Mouse (Mus musculus) left cerebral cortex, postnatal 4 days (tissue): Measurements from ENCODE around the gene Pifo. TPM values are rescaled to one million over a fixed set of nuclear protein-coding genes. Genes with fewer than 3 reads are reported as not detected.
A peak's percentile ranks its signal among the peaks of the same experiment; 100 is the strongest.
"Not testable (repeated sequence)": the region's sequence is repeated elsewhere in the genome, so short reads cannot be mapped to it uniquely, and the experiment has no call there.

Experiments
- DNase-seq: peaks from one replicate; pipeline ENCODE4 v3.0.0-alpha.2; 2022
- intact Hi-C: fragments of 180-260 bp; cut with DNase I; formaldehyde crosslinking; loops from one replicate; pipeline ENCODE4 v1.15.1; 2025
- total RNA-seq, 2 experiments: library from RNA; stranded (reverse); gene quantifications; 2 replicates each; pipeline ENCODE4 v1.2.3; 2021

Gene Pifo
- under 1 TPM; 0.54 to 0.58 TPM for total RNA-seq

- DNase-seq: no peak
- intact Hi-C loops: no loop called here
Observed at GRCm38 (mm10) chr3:106014546-106014945, at the start of gene Pifo. TSS of gene Pifo (minus strand) at chr3:106014646.

DNA sequence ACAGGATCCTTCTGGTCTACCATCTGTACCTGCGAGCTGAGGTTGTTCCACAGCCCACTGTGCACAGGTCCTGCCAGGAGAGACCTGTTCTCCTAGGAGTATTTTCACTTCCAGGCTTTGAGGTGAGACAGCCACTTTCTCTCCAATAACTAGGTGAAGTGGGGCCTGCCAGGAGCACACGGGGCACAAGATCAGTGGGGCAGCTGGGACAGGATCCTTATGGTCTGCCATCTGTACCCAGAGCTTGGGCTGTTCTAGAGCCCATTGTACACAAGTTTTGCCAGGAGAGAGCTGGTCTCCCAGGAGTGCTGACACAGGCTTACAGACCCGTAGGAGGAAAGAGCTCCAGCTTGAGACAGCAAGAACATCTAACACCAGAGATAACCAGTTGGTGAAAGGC lies 43.5 kb upstream of the Pifo start:
- no peak for DNase-seq
- intact Hi-C loops: no loop called here

GRCm38 (mm10) chr3:106051896-106052295 lies 37.5 kb upstream of the Pifo start:
- intact Hi-C loops: no loop called here
- DNase-seq: no peak

DNA sequence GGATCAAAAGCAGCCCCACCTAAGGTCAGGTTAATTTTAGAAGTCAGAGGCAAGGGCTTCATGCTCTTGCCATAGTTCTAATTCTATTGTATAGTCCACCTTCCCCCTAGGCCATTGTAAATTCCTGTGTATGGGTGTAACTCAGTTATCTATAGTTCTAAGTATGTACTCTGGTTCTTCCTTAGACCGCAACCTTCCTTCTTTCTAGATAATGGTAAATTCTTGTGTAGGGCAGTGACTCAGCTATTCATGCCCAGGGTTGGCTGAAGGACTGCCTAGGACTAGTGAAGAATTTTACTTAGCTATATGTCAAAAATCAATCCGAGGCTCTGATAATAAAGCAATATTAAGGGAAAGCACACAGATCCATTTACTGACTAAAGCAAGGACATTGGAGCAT lies 25.9 kb upstream of the Pifo start:
- intact Hi-C loops: no loop called here
- DNase-seq: no peak

DNA sequence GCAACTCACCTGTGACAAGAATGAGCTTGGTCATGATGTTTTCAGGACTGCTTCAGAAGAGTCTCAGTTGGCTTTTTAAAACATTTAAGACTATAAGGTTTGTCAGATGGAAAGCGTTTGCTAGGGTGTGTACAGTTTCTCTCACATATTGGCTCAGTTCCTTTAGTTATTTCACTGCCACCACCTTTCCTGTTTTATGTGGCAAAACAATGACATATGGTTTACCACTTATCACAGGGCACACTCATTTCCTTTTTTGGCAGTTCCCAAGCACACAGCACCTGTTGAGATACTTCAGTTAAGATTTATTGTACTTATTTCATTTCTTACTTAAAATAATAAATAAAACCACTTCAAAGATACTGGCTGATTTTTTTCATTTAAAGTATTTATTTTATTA lies 18.3 kb upstream of the Pifo start, which contains the start of gene Chil5:
TSS of gene Chil5 (minus strand) at position 34 of the 400 bp plus-strand sequence.
- intact Hi-C loops: no loop called here

GRCm38 (mm10) chr3:106024135-106024534 lies 9.7 kb upstream of the Pifo start:
- no peak for DNase-seq
- intact Hi-C loops: loop anchor here (10.0 kb wide), 1 partner anchor 421 kb away; no protein-coding TSS in a partner anchor

More for the DNA sequence above, 18.3 kb upstream of the Pifo start, which contains the start of gene Chil5:
- DNase-seq: no peak

DNA sequence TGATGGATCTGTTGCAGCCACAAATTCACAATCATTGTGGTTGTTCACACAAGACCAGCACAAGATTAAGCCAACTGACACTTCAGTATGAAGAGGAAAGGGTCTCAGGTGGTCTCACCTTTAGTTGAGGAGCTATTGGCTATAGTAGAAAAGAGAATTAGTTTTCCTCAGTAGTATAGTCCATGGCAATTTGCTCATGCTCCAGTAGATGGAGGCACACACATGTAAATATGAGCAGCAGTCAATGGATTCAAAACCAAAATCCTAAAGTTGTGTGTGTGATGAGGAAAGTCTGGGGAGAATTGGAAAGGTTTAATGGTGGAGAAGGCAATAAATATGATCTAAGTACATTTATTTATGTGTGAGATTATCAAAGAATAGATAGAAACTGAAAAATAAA lies 7.4 kb upstream of the Pifo start:
- DNase-seq: no peak
- intact Hi-C loops: loop anchor here (10.0 kb wide), 1 partner anchor 423 kb away; no protein-coding TSS in a partner anchor

GRCm38 (mm10) chr3:106003360-106003759 lies 11.1 kb downstream of the Pifo start:
- intact Hi-C loops, DNase-seq: not testable (repeated sequence)

GRCm38 (mm10) chr3:106001416-106002370 lies 12.8 kb downstream of the Pifo start:
- intact Hi-C loops: no loop called here
- DNase-seq: no peak

DNA sequence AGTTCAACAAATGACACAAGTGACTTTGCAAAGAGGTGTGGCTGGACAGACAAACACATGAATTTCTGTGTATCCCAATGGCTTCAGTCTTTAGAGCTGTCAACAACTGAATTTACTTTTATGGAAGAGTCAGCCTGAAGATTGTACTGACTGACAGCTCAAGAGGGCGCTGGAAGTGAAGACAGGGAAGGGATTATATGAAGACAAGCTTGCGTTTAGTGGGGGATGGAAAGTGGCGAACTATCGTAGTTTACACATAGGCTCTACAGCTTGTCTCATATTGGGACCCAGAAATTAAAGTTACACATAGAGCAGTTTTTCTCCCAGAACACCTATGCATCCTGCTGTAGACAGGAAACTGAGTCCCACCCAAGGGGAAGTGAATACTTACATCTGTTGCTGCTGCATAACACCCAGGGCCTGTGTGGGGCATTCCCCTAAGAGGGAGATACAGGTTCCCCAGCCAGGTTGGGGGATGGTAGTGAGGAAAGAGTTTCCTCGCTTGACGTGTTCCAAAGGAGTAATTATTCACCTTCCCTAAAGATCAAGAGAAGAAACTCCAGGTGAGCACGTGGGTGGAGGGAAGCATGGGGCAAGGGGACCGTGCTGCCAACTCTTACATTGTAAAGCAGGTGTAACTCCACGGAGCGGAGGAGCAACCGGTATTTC lies 13.6 kb downstream of the Pifo start:
- intact Hi-C loops: no loop called here

DNA sequence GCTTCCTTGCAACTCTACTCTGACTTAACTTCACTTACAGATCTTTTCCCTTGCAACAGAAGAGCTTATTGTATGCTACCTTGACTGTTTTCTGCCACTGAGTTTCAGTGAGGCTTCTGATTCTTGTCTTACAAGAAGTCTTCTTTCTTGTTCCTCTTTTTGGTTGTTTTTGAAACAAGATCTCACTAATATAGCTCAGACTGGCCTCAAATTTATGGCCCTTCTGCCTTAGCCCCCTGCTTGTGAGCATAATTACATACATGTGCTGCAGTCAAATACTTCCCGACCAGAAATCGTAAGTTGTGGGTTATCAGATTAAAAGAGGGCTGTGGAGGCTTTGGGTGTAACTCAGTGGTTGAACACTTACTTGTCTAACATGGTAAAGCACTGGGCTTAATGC lies 19.7 kb downstream of the Pifo start:
- DNase-seq: no peak
- intact Hi-C loops: no loop called here

More for the DNA sequence above, 13.6 kb downstream of the Pifo start:
- no peak for DNase-seq

GRCm38 (mm10) chr3:105991653-105992283 lies 22.7 kb downstream of the Pifo start:
- intact Hi-C loops: loop anchor here (2.0 kb wide), 1 partner anchor 457 kb away; no protein-coding TSS in a partner anchor
- peak; percentile 36 for DNase-seq

GRCm38 (mm10) chr3:105989611-105990010 lies 24.8 kb downstream of the Pifo start:
- intact Hi-C loops: loop anchor here (2.0 kb wide), 1 partner anchor 459 kb away; no protein-coding TSS in a partner anchor
- not testable (repeated sequence) for DNase-seq

DNA sequence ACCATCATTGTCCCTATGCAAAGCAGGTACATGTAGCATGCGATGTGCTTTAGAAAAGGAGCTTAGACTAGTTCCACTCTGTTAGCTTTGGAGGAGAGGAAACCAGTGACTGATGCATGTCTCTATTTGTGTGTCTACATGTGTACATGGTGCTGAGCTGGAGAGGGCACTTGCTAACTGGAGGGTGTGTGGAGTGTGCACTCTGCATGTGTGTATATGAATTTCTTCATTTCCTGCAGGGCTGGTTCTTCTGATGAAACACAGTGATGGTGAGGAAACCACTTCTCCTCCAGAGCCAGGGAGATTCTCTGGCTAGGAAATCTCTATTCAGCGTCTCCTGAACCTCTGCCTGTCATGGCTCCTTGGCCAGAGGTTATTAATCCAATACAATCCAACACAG lies 40.3 kb downstream of the Pifo start:
- intact Hi-C loops: no loop called here
- no peak for DNase-seq

- intact Hi-C loops: no loop called here
- no peak for DNase-seq
Observed at GRCm38 (mm10) chr3:105973411-105973810, 41.0 kb downstream of the Pifo start, which contains the start of gene Ovgp1. TSS of gene Ovgp1 (plus strand) at chr3:105973711.

DNA sequence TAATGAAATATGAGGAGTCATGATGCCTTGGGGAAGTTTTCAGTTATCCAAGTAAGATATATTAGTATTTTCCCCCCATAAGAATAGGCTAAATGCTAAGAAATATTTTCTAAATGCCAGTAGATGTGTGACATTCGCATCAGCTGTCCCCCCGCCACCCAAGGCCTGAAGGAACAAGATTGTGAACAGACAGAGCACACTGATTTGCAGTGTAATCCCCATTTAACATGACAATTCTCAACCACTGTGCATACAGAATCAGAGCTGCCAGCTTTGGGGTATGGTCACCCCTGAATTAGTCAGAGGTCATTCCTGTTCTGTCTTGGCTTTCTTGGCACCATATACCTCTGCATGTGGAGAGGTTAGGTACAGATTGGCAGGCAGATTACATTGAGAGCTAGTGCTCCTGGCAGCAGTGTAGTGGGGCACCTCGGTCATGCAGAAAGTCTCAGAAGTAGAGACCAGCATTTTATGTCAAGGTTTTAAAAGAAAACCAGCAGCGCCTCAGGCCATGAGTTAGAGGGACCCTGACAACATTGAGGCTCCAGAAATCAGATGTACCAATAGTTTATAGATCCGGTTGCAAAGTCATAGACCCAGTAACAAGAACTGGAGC lies 42.5 kb downstream of the Pifo start:
- no peak for DNase-seq
- intact Hi-C loops: no loop called here

DNA sequence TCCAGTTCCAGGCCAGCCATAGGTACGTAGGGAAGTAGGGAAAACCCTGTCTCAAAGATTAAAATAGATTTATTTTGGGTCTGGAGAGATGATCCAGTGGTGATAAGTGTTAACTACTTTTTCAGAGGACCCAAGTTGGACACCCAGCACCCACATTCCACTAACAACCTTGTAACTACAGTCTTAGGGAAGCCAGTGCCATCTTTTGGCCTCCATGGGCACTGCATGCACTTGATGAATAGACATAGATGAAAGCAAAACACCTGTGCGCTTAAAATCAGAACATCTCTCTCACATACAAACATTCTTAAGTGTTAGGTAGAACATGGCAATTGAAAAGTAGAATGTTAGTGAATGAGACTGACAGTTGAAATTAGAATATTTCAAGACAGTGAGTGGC lies 53.7 kb downstream of the Pifo start:
- intact Hi-C loops: no loop called here
- no peak for DNase-seq

DNA sequence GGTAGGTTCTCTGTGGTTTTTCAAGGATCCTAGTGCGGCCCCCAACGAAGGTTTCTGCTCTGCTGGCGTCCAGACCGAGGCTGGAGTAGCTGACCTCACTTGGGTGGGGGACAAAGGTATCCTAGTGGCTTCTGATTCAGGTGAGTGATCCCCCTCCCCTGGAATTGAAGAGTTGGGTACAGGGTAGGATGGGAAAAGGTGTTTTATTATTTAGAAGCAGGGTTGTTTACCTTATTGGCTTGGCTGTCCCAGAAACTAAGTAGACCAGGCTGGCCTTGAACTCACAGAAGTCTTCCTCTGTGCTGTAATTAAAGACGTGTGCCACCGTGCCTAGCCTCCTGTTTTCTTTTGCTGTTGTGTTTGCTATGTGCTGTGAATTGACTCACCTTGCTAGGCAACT lies 54.4 kb downstream of the Pifo start, which contains the start of gene Atp5f1:
TSS of gene Atp5f1 (minus strand) at position 101 of the 400 bp plus-strand sequence.
- intact Hi-C loops: no loop called here
- DNase-seq: no peak

DNA sequence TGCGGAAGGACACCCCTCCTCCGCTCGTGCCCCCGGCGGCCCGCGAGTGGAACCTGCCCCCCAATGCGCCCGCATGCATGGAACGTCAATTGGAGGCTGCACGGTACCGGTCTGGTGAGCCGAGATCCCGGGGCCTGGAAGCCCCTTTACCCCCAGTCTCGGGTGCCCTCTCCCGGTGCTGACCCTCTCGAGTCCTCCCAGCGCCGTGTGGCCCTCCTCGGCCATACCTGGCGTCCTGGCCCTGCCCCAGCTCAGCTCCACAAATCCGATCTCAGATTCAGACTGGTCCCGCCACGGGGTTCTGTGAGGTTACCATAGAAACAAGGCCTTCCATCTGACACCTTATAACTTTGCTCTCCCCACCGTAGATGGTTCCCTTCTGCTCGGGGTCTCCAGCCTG lies 54.9 kb downstream of the Pifo start:
- intact Hi-C loops: no loop called here
- peak; percentile 62 for DNase-seq

DNA sequence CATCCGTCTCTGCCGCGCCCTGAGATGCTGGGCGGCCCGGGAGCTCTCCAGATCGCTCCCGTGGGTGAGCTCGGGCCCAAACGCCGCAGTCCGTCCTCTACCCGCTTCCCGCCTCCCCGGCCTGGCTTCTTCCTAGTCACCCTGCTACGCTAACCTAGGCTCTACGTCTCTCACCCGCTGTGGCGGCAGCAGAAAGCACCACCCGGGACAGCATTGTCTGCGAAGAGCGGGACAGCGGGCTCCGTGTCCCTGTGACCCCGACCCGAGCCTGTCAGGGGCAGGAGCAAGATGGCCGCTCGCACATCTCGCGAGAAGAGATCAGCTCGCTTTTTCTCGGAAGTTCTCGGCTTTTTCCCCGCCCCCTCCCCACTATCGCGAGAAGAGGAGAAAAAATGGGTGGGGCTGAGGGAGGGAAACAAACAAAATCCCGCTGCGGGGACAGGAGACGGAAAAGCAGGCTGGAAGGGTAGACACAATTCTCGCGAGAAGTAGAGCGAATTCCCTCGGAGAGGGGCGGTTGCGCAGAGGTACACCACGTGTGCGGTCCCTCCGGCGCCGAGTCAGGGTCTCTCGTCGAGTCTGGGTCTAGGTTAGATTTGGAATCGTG lies 55.4 kb downstream of the Pifo start, which contains the start of gene Wdr77:
TSS of gene Wdr77 (plus strand) at position 396 of the 607 bp plus-strand sequence.
- peak; percentile 97 for DNase-seq
- intact Hi-C loops: no loop called here
